Mouse (Mus musculus) E14TG2a.4 (cell line): ENCODE results near the gene Plekhn1.

Source experiments
- H3K27me3 ChIP-seq: 2 replicates; pipeline ENCODE4 v1.6.1; 2014; ENCODE audit warnings: low read length, control low read depth; ENCODE audit not compliant: insufficient read depth
- H3K36me3 ChIP-seq: 2 replicates; pipeline ENCODE4 v1.6.1; 2014; ENCODE audit warnings: low read length, control low read depth; ENCODE audit not compliant: insufficient read depth
- H3K4me1 ChIP-seq: replicated peaks from 2 replicates; pipeline ENCODE4 v1.6.1; 2014; ENCODE audit warnings: low read depth, low read length, control low read depth
- H3K4me3 ChIP-seq: replicated peaks from 2 replicates; pipeline ENCODE4 v1.5.1; 2014; ENCODE audit warnings: mild to moderate bottlenecking, low read length
- H3K9me3 ChIP-seq: 2 replicates; pipeline ENCODE4 v1.6.1; 2014; ENCODE audit warnings: low read length, control low read depth
- CTCF ChIP-seq: conservative IDR thresholded peaks from 2 replicates; pipeline ENCODE4 v1.5.1; 2014; ENCODE audit warnings: low read length
- NANOG ChIP-seq: IDR thresholded peaks from 2 replicates; pipeline ENCODE4 v1.6.1; 2014; ENCODE audit warnings: borderline replicate concordance, low read length, mixed read lengths
- POU5F1 ChIP-seq: IDR thresholded peaks from 2 replicates; pipeline ENCODE4 v1.6.1; 2014; ENCODE audit warnings: low read length, borderline replicate concordance

The Plekhn1 gene

GRCm38 (mm10) chr4:156217838-156218237 is 16.8 kb downstream of the Plekhn1 start:
- peaks cover 44% of the 10 kb centered on the region for H3K27me3 ChIP-seq
- H3K36me3 ChIP-seq: no peaks in the 10 kb centered on the region
- TF ChIP-seq NANOG (no peak), POU5F1 (no peak), CTCF (no peak)
- peaks cover 7% of the 10 kb centered on the region for H3K4me1 ChIP-seq
- H3K9me3 ChIP-seq: no peaks in the 10 kb centered on the region
- H3K4me3 ChIP-seq: no peak overlapping the region

- H3K9me3 ChIP-seq: no peaks in the 10 kb centered on the region
- no peaks in the 10 kb centered on the region for H3K36me3 ChIP-seq
- TF ChIP-seq CTCF: no peak
- no peak overlapping the region for H3K4me3 ChIP-seq
- H3K27me3 ChIP-seq: peaks cover 39% of the 10 kb centered on the region
- H3K4me1 ChIP-seq: peaks cover 7% of the 10 kb centered on the region
Observed at GRCm38 (mm10) chr4:156217022-156217669, 17.5 kb downstream of the Plekhn1 start.

- Histone ChIP-seq H3K9me3 (no peaks in the 10 kb centered on the region), H3K4me1 (peaks cover 7% of the 10 kb centered on the region), H3K4me3 (no peak overlapping the region), H3K27me3 (peaks cover 36% of the 10 kb centered on the region), H3K36me3 (no peaks in the 10 kb centered on the region)
- TF ChIP-seq CTCF (no peak), POU5F1 (no peak), NANOG (no peak)
Observed at GRCm38 (mm10) chr4:156216196-156216595, 18.5 kb downstream of the Plekhn1 start.

GRCm38 (mm10) chr4:156215649-156216048 is 19.0 kb downstream of the Plekhn1 start, which contains the start of gene Perm1:
Gene Perm1, plus strand, starts transcription at chr4:156215868.
- Histone ChIP-seq H3K9me3 (no peaks in the 10 kb centered on the region), H3K4me3 (no peak within 1 kb of the TSS), H3K27me3 (peaks cover 37% of the 10 kb centered on the region), H3K4me1 (peaks cover 7% of the 10 kb centered on the region), H3K36me3 (no peaks in the 10 kb centered on the region)
- TF ChIP-seq NANOG: no peak
- no peak for TF ChIP-seq CTCF
- TF ChIP-seq POU5F1: no peak

- H3K27me3 ChIP-seq: peaks cover 29% of the 10 kb centered on the region
- TF ChIP-seq NANOG (no peak), CTCF (no peak), POU5F1 (no peak)
Observed at GRCm38 (mm10) chr4:156213134-156213533, 21.5 kb downstream of the Plekhn1 start.

GRCm38 (mm10) chr4:156209963-156210635 is 24.6 kb downstream of the Plekhn1 start:
- peaks cover 7% of the 10 kb centered on the region for H3K4me1 ChIP-seq
- TF ChIP-seq CTCF: no peak
- no peak for TF ChIP-seq POU5F1
- no peak for TF ChIP-seq NANOG
- no peaks in the 10 kb centered on the region for H3K9me3 ChIP-seq
- H3K4me3 ChIP-seq: no peak overlapping the region
- H3K36me3 ChIP-seq: no peaks in the 10 kb centered on the region
- H3K27me3 ChIP-seq: peaks cover 22% of the 10 kb centered on the region

More at GRCm38 (mm10) chr4:156213134-156213533, 21.5 kb downstream of the Plekhn1 start:
- H3K4me1 ChIP-seq: peaks cover 7% of the 10 kb centered on the region
- no peak overlapping the region for H3K4me3 ChIP-seq
- no peaks in the 10 kb centered on the region for H3K9me3 ChIP-seq
- no peaks in the 10 kb centered on the region for H3K36me3 ChIP-seq

- Histone ChIP-seq H3K4me3 (no peak overlapping the region), H3K9me3 (no peaks in the 10 kb centered on the region), H3K36me3 (no peaks in the 10 kb centered on the region)
Observed at GRCm38 (mm10) chr4:156208872-156209271, 25.8 kb downstream of the Plekhn1 start.

GRCm38 (mm10) chr4:156203413-156204131 is 31.1 kb downstream of the Plekhn1 start:
- Histone ChIP-seq H3K4me3 (peak overlapping the region; percentile 76), H3K9me3 (no peaks in the 10 kb centered on the region), H3K27me3 (peaks cover 58% of the 10 kb centered on the region), H3K4me1 (peaks cover 24% of the 10 kb centered on the region), H3K36me3 (no peaks in the 10 kb centered on the region)
- TF ChIP-seq CTCF (no peak), POU5F1 (no peak), NANOG (no peak)

More at GRCm38 (mm10) chr4:156208872-156209271, 25.8 kb downstream of the Plekhn1 start:
- TF ChIP-seq NANOG (no peak), CTCF (no peak), POU5F1 (no peak)
- Histone ChIP-seq H3K4me1 (peaks cover 6% of the 10 kb centered on the region), H3K27me3 (peaks cover 34% of the 10 kb centered on the region)
